Mouse (Mus musculus) thymus, postnatal 14 days (tissue): Measurements from ENCODE around the gene Trim29.

Experiments
- DNase-seq: peaks from one replicate; pipeline ENCODE4 v3.0.0; 2021

The Trim29 gene

DNA sequence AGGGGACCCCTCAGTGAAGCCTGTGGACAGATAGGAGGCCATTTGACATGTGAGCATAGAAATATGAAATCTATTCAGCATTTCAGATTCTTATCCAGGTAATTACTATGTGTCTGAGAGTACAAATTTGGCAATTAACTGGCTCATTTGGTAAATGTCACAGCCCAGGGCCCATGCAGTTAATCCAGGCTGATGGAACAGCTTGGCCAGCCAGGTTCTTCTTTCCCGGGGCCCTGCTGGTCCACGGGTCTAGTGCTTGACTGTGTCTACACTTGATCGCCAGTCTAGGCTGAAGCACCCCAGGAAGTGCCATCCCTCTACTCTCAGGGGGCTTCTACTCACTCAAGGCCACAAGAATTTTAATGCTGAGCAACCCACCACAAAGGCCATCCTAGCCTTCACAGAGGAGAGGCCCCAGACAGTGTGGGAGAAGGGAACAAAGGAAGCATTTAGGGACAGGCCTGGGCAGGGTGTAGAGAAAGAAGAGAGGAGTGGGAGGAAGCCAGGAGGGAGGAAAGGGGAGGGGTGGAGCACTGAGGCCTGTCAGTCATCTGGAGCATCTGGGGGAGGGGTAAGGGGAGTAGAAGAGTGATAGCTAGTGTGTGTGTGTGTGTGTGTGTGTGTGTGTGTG lies 4.8 kb downstream of the Trim29 start:
- no peak for DNase-seq

DNA sequence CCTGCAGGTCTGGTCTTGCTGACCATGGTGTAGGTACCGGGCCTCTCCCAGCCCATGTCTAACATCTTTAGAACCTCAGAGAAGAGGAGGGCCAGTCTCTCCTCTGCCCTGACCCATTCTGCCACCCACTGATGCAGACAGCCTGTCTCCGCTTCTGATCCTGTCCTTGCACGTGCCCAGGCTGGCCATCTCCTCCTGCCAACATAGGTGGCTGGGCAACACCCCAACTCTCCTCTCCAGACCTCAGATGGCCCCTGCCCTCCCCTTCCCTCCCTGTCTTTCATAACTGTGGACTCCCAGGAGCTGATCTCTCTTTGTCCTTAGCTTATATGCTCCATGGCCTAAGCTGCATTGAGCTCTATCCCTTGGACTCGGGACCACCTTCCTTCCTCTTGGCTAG lies 5.8 kb downstream of the Trim29 start:
- no peak for DNase-seq

DNA sequence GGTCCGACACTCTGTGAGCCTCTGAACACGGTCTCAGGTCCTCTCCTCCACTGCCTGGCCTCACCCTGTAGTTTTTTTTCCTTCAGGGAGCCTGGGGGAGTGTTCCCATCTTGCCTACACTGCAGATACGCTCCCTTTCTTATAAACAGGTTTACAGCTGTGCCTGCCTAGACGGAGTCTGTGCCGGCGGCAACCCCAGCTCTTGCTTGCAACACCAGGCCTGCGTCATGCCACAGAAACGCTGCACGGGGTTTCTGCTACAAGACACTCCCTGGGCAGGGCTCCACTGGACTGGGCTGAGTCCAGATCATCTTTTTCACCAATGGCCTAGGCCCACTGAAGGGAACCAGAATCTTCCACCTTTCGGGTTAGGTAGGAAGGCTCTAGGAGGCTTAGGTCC lies 8.0 kb downstream of the Trim29 start:
- DNase-seq = no peak

DNA sequence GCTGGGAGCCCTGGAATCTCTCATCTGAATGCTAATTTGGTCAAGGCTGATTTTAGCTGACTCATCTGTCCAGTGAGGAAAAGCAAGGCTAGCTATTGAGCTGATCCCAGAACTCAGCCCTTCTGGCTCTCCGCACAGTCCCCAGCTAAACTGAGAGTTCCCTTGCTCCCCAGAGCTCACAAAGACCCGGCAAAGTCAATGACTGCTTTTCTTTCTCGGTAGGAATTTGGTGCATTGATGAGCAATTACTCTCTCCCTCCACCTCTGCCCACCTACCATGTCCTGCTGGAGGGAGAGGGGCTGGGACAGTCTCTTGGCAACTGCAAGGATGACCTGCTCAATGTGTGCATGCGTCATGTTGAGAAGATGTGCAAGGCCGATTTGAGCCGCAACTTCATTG lies 11.3 kb downstream of the Trim29 start:
- no peak for DNase-seq

DNA sequence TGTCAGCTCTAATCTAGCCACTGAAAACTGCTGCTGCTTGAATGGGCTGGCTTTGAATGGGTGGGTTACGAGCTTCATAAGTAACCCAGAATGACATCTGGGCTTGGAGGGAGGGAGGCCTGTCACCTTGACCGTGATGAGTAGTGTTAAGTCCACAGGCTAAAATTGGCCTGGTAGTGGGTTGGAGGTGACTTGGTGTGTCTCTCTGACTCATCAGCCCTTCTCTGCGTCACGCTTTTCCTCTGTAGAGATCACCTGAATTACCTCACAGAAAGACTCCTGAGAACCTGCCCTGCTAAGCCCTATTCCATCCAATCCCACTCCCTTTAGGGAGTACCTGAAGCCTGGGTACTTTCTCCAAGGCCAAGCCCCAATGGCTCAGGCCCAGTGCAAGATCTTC lies 12.0 kb downstream of the Trim29 start:
- DNase-seq = no peak

DNA sequence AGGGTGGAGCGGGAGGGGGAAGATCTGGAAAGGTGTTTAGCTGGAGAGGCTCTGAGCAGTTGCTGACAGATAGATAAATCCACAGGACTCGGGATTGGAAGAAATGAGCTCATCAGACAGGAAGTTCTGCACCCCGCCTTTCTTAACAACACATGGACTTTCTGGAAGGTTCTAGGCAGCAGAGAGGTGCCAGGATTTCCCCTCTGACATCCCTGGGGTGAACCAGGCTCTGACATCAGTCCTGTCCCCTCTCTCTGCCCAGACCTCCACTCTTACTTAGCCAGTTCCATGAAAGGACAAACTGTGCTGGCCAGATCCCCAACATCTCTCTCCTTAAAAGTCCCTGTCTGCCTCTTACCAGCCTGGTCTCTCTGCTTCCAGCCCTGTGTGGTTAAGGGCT lies 14.8 kb downstream of the Trim29 start:
- no peak for DNase-seq

DNA sequence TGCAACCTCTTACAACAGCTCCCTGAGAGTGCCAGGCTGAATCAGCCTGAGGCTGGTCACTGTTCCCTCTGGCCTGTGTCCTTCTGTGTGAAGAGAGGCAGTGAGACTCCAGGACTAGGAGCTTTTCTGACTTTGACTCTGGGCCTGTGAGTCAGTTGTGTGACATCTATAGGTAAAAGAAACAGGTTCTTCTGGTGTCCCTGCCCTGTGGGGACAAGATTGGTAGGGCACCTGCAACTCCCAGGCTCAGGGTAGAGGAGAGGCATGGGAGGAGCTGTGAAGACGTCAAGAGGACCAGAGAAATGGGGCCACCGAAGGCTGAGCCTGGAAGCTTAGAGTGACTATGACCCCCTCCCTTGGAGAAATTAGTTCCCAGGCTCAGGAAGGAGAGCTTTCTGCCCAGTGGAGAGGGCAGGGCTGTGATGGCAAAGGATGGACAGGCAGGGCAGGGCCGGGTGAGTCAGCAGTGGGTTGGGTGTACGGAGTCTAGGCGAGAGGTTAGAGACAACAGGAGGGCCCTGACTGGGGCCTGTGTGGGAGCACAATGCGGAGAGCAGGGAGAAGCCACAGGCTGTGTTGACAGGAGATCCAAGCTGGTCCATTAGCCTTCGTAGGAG lies 15.5 kb downstream of the Trim29 start:
- no peak for DNase-seq

DNA sequence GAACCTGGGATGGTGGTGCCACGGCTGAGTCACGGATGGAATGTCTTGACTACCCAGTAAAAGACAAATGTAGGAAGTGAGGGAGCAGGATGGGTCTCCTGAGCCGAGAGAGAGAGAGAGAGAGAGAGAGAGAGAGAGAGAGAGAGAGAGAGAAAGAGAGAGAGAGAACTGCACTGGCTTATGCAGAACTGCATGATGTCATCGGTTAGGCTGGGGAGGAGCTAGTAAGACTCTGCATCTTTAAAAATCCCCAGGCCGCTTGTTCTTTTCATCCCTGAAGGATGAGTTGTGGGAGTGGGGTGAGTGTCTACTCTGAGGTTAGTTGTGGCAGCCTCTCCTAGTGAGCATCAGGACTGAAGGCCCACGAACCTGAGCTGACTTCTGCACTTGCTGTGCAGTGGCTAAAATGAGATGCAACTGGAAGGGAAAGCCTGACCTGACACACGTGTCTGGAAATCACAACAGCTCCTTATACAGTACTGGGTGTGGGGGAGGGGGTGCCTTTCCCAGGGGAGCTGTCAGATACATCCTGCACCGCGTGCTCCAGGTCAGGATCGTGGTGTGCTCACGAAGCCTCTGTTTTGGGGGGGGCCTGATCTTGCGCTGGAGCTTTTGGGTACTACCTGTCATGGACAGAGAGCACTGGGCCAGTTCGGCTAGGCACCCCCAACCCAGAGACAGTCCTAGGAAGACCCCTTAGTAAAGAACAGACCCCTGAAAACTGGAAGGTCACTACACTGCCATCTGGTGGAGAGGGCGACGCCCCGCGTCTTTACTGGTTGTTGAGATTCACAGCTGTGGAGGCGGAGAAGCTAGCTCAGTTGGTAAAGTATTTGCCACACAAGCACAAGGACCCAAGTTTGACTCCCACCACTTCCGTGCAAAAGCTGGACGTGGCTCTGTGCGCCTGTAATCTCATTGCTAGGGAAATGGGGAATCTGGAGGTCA lies 16.8 kb downstream of the Trim29 start:
- DNase-seq = peak; percentile 51

DNA sequence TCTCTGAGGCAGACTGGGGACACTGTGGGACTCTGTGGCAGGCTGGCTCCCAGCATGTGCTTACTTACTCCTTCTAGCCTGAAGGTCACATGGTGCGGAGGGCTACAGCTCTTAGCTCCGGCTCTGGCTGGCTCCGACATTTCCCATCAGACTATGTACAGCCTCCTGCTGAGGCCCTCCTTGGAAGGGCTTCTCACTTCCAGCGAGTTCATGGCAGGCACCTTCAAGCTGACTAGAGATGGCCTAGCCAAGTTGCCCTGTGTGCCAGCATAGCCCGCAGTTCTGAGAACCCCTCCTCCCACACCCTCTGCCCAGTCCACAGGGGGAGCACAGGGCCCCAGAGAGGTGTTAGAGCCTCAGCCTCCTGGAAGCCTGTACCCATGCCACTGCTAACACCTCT lies 19.8 kb downstream of the Trim29 start:
- no peak for DNase-seq

DNA sequence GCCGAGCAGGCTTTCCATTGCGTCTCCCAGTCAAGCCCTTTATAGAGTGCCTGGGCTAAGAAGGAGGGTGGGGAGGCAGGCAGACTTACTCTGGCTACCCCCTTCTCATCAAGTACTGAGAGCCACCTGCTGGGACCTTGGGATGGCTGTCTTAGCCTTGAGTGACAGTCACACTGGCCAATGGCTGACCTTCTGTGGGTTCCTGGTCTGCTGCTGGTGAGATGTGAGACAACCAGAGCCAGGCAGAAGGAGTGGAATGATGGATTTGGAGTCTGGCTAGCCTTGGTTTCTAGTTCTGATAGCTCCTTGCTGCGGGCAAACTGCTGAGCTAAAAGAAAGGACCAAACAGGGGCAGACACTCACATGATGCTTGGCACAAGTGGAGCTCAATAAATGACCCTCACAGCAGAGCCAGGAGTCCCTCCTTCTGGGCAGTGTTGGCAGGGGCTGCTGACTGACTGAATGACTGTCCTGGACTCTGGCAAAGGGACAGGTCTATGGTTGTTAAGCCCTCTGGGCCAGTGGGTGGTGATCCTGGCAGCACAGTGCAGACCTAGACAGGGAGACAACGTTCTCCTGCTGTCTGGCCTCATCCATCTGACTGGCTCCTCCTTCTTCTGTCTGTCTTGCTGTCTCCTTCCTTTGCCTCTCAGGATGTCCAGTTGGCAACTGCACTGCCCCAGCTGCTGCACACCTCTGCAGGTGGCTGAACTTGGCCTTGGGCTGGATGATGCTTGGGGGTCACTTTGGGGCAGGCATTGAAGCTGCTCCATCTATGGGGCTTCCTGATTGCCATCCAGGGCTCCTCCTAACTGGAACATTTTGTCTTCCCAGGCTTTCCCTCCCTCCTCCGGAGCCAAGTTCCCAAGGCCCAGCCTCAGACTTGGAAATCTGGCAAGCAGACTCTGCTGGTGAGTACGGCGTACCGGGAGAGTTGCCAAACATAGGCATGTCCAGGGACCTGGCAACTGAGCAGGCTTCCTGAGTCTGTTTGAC lies 21.1 kb downstream of the Trim29 start:
- DNase-seq = no peak

DNA sequence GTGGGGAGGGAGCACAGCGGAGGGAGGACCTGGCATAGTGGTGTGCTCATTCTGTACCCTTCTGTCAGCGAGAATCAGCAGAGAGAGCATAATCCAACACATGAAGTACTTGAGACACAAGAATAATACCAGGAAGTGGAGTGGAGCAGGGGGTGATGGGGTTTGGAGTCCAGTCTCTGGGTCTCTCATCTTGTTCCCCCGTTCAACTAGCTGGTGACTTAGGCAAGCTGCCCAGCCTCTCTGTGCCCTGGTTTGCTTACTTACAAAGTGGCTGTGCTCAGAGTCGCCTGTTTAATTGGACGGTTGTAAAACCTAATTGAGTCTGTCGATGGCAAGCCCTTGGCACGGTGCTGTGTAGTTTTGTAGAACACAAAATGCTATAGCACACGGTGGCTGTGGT lies 23.8 kb downstream of the Trim29 start:
- DNase-seq = no peak

DNA sequence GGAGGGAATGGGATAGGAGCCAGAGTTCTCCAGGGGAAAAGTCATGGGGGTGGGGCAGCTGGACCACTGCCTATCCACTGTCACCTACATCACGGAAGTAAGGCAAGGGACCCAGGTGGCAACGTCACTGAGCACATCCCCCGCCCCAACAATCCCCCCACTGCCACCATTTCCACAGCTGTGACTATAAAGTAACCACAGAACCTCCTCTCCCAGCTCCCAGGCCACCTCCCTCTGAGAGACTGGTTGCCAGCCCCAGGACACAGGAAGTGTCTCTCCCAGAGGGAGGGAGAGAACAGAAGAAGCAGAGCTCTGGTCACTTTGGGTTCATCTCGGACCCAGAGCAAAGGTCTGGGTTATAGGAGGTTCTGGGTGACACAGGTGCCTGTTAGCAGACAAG lies 27.0 kb downstream of the Trim29 start:
- DNase-seq = peak; percentile 56

DNA sequence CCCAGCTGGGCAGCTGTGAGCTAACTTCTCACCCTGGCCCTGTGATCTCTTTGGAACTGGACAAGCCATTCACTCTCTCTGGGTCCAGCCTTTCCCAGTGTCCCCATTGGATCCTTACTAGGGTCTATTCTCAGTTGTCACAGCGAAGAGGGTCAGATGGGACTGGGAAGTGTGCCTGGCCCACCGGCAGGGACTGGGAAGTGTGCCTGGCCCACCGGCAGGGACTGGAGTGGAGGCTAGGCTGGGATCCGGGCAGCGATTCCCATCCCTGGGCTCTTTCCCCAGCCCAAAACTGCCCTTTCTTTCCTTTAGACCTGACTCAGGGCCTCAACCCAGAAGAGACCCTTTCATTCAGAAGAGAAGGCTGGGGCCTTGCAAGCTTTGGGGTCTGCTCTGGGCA lies 27.4 kb downstream of the Trim29 start:
- DNase-seq = no peak

DNA sequence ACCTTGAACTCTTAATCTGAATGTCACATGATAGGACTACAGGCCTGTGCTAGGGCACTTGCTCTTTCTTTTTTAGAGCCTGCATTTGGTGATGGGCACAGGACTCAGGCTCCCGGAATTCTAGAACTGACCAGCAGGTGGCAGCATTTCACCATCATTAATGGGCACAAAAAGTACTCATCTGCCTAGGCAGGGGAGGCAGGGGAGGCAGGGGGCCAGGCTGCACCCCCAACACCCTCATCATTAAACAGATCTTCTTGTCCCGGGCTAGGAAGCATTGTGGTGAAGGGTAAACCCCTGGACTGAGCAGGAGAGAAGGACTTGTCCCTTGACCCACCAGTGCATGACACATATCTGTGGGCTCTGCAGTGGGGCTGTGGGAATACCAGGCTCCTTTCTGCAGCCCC lies 29.0 kb downstream of the Trim29 start:
- peak; percentile 81 for DNase-seq

DNA sequence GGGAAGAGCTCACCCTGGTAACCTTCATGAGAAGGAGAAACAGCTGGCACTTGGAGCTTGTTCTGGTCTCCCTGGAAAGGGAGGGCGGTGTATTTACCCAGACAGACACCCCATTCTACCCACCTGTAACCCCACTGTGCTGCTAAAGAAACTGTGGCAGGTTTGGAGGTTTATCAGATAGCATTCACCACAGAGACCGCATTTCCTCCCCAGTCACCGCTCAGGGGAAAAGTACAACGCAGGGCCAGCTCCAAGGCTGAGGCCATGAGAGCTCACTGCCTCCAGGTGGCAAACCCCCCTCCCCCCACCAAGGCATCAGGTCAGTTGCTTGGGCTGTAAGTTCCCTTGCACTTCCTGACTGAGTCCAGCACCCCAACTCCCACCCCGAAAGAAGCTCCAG lies 39.4 kb downstream of the Trim29 start:
- peak; percentile 78 for DNase-seq

DNA sequence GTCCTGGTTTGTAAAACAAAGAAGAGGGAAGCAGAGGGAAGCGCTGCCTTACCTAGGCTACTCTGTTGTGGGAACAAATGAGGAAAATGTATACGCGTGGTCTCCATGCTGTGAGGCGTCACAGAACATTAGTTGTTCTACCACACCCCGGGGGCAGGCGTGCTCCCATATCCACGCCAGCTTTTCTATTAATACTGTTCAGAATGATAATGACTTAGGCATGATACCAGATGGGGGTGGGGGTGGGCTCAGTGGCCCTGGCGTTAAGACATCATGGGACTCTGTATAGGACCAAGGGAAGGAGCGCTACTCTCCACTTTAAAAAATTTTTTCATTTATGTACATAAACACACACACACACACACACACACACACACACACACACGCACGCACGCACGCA lies 40.4 kb downstream of the Trim29 start:
- DNase-seq = no peak

DNA sequence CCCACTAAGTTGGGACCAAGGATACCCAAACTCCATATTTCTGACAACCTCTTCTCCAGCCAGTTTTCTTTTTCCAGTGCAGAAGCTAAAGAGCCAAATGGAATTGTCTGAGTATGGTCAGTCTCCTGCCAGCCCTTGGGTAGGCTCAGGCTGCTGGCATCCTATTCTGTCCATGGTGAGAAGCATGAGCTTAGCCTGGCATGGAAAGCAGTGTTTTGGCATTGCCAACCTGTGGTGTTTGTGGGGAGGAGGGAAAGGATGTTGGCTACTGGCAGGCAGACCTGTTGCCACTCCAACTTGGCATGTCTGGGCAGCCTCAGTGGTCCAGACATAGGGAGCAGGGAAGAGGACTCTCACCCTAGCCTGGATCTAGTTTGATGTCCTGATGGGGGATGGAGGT lies 46.4 kb downstream of the Trim29 start:
- no peak for DNase-seq

DNA sequence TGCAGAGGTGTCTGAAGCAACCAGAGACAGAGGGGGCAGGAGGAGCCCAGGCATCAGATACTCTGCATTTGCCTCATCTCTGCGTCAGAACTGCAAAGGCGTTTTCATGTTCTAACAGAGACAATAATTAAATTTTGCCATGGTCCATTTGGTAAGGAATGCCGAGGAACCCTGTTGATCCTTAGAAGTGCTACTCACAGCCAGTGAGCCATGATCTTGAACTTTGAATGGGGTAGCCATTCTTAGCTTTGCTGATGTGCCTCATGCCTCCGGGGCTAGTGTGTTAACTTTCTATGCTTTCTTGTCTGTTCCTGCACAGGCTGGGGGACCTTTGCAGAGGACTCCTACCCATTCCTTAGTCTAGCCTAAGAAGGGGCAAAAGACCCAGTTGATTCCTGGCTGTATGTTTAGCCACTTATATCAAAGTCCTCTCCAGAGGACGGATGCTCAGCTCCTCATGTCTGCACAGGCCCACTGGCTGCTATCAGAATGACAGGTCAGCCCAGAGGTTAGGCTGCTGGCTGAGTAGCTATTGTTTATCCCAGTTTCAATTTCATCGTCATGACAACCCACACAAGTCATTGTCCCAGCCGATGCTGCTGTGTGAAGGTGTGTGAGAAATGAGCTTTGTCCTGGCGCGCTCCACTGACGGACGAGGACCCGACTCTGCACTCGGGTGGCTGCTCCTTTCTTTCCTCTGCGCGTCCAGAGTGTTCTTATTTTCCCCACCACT lies 48.1 kb downstream of the Trim29 start:
- no peak for DNase-seq

DNA sequence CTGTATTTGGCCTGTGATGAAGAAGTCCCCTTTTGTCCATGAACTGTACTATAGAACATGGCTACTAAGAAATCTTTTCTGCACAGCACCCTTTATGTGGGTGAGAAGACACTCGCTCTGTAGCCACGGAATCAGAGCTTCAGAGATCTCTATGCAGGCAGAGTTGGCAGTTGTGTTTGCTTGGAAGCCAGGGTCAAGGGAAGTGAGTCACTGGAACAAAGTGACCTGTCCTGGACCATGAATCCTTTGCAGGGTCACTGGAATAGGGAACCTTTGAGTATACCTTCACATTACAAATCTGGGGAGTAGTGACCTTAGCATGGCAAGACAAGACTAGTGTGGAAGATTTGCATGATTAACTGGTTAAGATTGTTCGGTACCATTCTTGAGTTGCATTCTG lies 58.1 kb downstream of the Trim29 start:
- DNase-seq = no peak

DNA sequence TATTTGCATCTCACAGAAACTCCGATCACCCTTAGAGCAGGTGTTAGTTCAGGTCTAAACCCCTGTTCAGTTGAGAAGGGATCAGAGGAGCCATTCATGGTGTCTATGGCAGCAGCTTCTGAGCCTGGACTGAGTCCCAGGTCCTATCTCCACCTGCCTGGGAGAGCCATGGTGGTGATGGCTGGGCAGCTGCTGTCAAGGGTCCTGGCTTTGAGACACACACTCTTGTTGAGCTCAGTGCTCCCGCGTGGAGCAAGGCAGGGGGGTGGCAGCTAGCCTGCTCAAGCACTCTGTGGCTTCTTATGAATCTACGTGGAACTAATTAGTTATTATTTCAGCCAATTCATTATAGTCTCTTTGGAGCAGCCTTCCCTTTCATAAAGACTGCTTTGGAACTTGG lies 73.2 kb downstream of the Trim29 start:
- DNase-seq = no peak

DNA sequence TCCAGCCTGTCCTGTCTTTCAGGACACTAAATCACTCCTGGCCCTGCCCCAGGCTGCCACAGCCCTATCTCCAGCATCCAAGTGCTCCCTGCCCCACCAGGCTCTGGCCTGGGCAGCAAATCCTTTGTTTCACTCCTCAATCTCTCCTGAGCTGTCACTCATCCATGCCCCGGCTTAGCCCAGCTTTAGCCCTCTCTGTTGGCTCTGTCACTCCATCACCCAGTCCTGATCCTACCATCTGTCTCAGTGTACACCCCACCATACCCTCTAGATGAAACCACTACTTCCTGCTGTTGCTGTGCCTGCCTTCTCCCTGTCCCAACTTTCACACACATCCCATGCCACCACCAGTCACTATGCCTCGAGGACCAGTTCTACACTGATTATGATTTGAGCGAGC lies 73.8 kb downstream of the Trim29 start:
- DNase-seq = no peak
